Mouse (Mus musculus) liver, embryonic 14.5 days (tissue): ENCODE data around the gene Gm9513. TPM values are rescaled to one million over a fixed set of nuclear protein-coding genes. Genes with fewer than 3 reads are reported as not detected.

Experiments used
- ATAC-seq: fragments of 200-750 bp; cut with Nextera tagmentation; 2 replicates; pipeline ENCODE4 v1.8.0; 2017; ENCODE audit warnings: moderate number of reproducible peaks, mild to moderate bottlenecking, moderate library complexity; ENCODE audit not compliant: insufficient read depth
- DNase-seq, 3 experiments: peaks; one replicate each; pipeline ENCODE4 v3.0.0-alpha.2; 2012 to 2013; ENCODE audit warnings: low read depth in 3 of 3, low spot score in 3 of 3
- H3K27ac ChIP-seq: fragments of 300-500 bp; sonication (generic); 2 replicates; pipeline ENCODE4 v1.5.1; 2014; ENCODE audit warnings: moderate library complexity, mild to moderate bottlenecking, control low read depth, inconsistent platforms
- H3K27me3 ChIP-seq: fragments of 300-500 bp; sonication (generic); 2 replicates; pipeline ENCODE4 v1.6.1; 2014; ENCODE audit warnings: mild to moderate bottlenecking, low read length, moderate library complexity; ENCODE audit not compliant: control insufficient read depth, insufficient read depth
- H3K36me3 ChIP-seq: fragments of 300-500 bp; sonication (generic); replicated peaks from 2 replicates; pipeline ENCODE4 v1.6.1; 2014; ENCODE audit warnings: low read depth; ENCODE audit not compliant: control insufficient read depth, insufficient read depth
- H3K4me1 ChIP-seq, 2 experiments: fragments of 200-500 bp in 1 of 2; fragments of 300-500 bp in 1 of 2; sonication (generic) in 1 of 2; replicated peaks; 2 replicates each; pipeline ENCODE4 v1.6.1; 2012 to 2014; ENCODE audit warnings: antibody characterized with exemption in 1 of 2, inconsistent platforms in 1 of 2, low read length in 1 of 2; ENCODE audit not compliant: control insufficient read depth in 2 of 2, insufficient read depth in 2 of 2
- H3K4me2 ChIP-seq: fragments of 300-500 bp; sonication (generic); 2 replicates; pipeline ENCODE4 v1.6.1; 2014; ENCODE audit warnings: low read depth, mild to moderate bottlenecking, control low read depth, moderate library complexity
- H3K4me3 ChIP-seq, 2 experiments: fragments of 200-500 bp in 1 of 2; fragments of 300-500 bp in 1 of 2; sonication (generic) in 1 of 2; 2 replicates each; pipeline ENCODE4 v1.5.1; 2012 to 2014; ENCODE audit warnings: low read depth in 2 of 2, low read length in 2 of 2, mild to moderate bottlenecking in 2 of 2, control low read depth in 1 of 2, inconsistent platforms in 1 of 2, moderate library complexity in 1 of 2; ENCODE audit not compliant: insufficient read depth in 1 of 2
- H3K9ac ChIP-seq: fragments of 300-500 bp; sonication (generic); replicated peaks from 2 replicates; pipeline ENCODE4 v1.6.1; 2014; ENCODE audit warnings: mild to moderate bottlenecking, control low read depth, moderate library complexity
- H3K9me3 ChIP-seq: fragments of 300-500 bp; sonication (generic); 2 replicates; pipeline ENCODE4 v1.6.1; 2016; ENCODE audit warnings: low read length, mixed read lengths; ENCODE audit not compliant: control insufficient read depth
- CTCF ChIP-seq: IDR thresholded peaks from 2 replicates; pipeline ENCODE4 v1.5.1; 2016; ENCODE audit warnings: antibody characterized with exemption, low read depth, control low read depth
- EP300 ChIP-seq: IDR thresholded peaks from 2 replicates; pipeline ENCODE4 v1.6.1; 2016; ENCODE audit warnings: antibody characterized with exemption, low read depth
- WGBS: fragments of 180-500 bp; shearing (Covaris S2); extraction: QIAGEN DNeasy Blood & Tissue Kit; methylation state at CpG from one replicate; pipeline ENCODE4 v1.1.7; 2014; ENCODE audit not compliant: insufficient replicate concordance; 5-methylcytosine and 5-hydroxymethylcytosine counted together
- polyA plus RNA-seq, 2 experiments: library from polyadenylated mRNA; depleted of rRNA in 1 of 2; stranded (reverse) in 1 of 2; unstranded in 1 of 2; fragments of >200 nt; fragmentation: Nextera tagmentation in 1 of 2; extraction: Ambion mirVana in 1 of 2; gene quantifications; 2 replicates each; pipeline versions ENCODE4 v1.2.1 to v1.2.3; 2012 to 2014

Gm9513 gene
- polyA plus RNA-seq, 2 experiments, result not detected

DNA sequence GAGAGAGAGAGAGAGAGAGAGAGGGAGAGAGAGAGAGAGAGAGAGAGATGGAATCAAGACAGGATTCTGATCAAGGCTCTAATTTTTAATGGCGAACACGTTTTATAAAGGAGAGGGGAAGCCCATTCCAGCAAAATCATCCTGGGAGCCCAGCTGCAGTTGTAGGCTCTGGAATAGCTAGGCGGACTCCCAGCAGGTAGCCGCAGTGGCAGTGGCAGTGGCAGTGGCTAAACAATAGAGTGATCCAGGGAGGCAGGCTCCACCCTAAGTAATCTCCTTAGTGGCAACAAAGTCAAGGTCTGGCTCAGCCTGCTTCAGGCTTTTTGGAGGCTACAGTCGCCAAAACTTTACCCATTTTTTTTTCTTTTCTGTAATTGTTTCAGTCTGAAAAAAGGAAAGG lies 28.8 kb downstream of the Gm9513 start:
- WGBS, result 64% methylated on average over 5 of the region's 5 CpGs
- no peaks in the 10 kb centered on the region for H3K9me3 ChIP-seq

More for the DNA sequence above, 28.8 kb downstream of the Gm9513 start:
- no peak overlapping the region for H3K4me2 ChIP-seq
- no peak overlapping the region for H3K9ac ChIP-seq
- H3K27me3 ChIP-seq, result no peaks in the 10 kb centered on the region
- no peak overlapping the region for H3K27ac ChIP-seq
- TF ChIP-seq EP300, result no peak
- TF ChIP-seq CTCF, result no peak
- H3K4me3 ChIP-seq, result no peak overlapping the region
- H3K36me3 ChIP-seq, result no peaks in the 10 kb centered on the region
- ATAC-seq, result no peak
- H3K4me1 ChIP-seq, result no peaks in the 10 kb centered on the region
- no peak for DNase-seq

Other genes starting within 250 kb of the Gm9513 start
- not detected in 2 replicates for gene Gm7257, start 43.8 kb upstream of the Gm9513 start, polyA plus RNA-seq (2012; rRNA removed)
- gene Gm7257, start 43.8 kb upstream of the Gm9513 start, polyA plus RNA-seq (2014; fragmentation: Nextera tagmentation; extraction: Ambion mirVana), result not detected in 2 replicates
- not detected in 2 replicates for gene Gm5615, start 66.3 kb downstream of the Gm9513 start, polyA plus RNA-seq (2012; rRNA removed)
- gene Gm5615, start 66.3 kb downstream of the Gm9513 start, polyA plus RNA-seq (2014; fragmentation: Nextera tagmentation; extraction: Ambion mirVana), result not detected in 2 replicates
- gene Gm17689, start 107.0 kb downstream of the Gm9513 start, polyA plus RNA-seq (2012; rRNA removed), result not detected in 2 replicates
- gene Gm17689, start 107.0 kb downstream of the Gm9513 start, polyA plus RNA-seq (2014; fragmentation: Nextera tagmentation; extraction: Ambion mirVana), result not detected in 2 replicates
- not detected in 2 replicates for gene A630095E13Rik, start 167.7 kb downstream of the Gm9513 start, polyA plus RNA-seq (2012; rRNA removed)
- not detected in 2 replicates for gene A630095E13Rik, start 167.7 kb downstream of the Gm9513 start, polyA plus RNA-seq (2014; fragmentation: Nextera tagmentation; extraction: Ambion mirVana)
- gene Acrv1, start 217.6 kb downstream of the Gm9513 start, polyA plus RNA-seq (2012; rRNA removed), result not detected in 2 replicates
- gene Acrv1, start 217.6 kb downstream of the Gm9513 start, polyA plus RNA-seq (2014; fragmentation: Nextera tagmentation; extraction: Ambion mirVana), result not detected in 2 replicates